Mouse (Mus musculus) midbrain, embryonic 11.5 days (tissue): ENCODE results near the gene Dhh. TPM values are rescaled to one million over a fixed set of nuclear protein-coding genes. Genes with fewer than 3 reads are reported as not detected.

Experiments used
- ATAC-seq: fragments of 200-750 bp; cut with Nextera tagmentation; 2 replicates; pipeline ENCODE4 v1.8.0; 2017; ENCODE audit warnings: moderate TSS enrichment, moderate library complexity; ENCODE audit not compliant: low FRiP score
- DNase-seq: peaks from one replicate; pipeline ENCODE4 v3.0.0; 2015; ENCODE audit warnings: low spot score; ENCODE audit errors: missing footprints
- H3K27ac ChIP-seq: fragments of 300-500 bp; sonication (generic); 2 replicates; pipeline ENCODE4 v1.5.1; 2014; ENCODE audit warnings: low read depth, low read length
- H3K27me3 ChIP-seq: fragments of 300-500 bp; sonication (generic); 2 replicates; pipeline ENCODE4 v1.6.1; 2014; ENCODE audit warnings: mild to moderate bottlenecking, low read length, moderate library complexity, mixed read lengths; ENCODE audit not compliant: control insufficient read depth, insufficient read depth
- H3K36me3 ChIP-seq: fragments of 300-500 bp; sonication (generic); 2 replicates; pipeline ENCODE4 v1.6.1; 2014; ENCODE audit warnings: mild to moderate bottlenecking, low read length, moderate library complexity, mixed read lengths; ENCODE audit not compliant: control insufficient read depth, insufficient read depth
- H3K4me1 ChIP-seq: fragments of 300-500 bp; sonication (generic); 2 replicates; pipeline ENCODE4 v1.6.1; 2014; ENCODE audit warnings: low read length; ENCODE audit not compliant: control insufficient read depth, insufficient read depth
- H3K4me2 ChIP-seq: fragments of 300-500 bp; sonication (generic); 2 replicates; pipeline ENCODE4 v1.6.1; 2014; ENCODE audit warnings: mild to moderate bottlenecking, moderate library complexity
- H3K4me3 ChIP-seq: fragments of 300-500 bp; sonication (generic); 2 replicates; pipeline ENCODE4 v1.5.1; 2014; ENCODE audit warnings: low read depth, low read length
- H3K9ac ChIP-seq: fragments of 300-500 bp; sonication (generic); 2 replicates; pipeline ENCODE4 v1.6.1; 2014; ENCODE audit warnings: low read length
- H3K9me3 ChIP-seq: fragments of 300-500 bp; sonication (generic); 2 replicates; pipeline ENCODE4 v1.6.1; 2016; ENCODE audit warnings: low read length; ENCODE audit not compliant: control insufficient read depth
- WGBS: fragments of 180-500 bp; shearing (Covaris S2); extraction: QIAGEN DNeasy Blood & Tissue Kit; methylation state at CpG from one replicate; pipeline ENCODE4 v1.1.7; 2014; 5-methylcytosine and 5-hydroxymethylcytosine counted together
- polyA plus RNA-seq: library from polyadenylated mRNA; unstranded; fragments of >200 nt; fragmentation: Nextera tagmentation; extraction: Ambion mirVana; gene quantifications from 2 replicates; pipeline ENCODE4 v1.2.1, GENCODE M21; 2014

Dhh gene
- polyA plus RNA-seq, 1 experiment from 2014 or later = 0.27 TPM

GRCm38 (mm10) chr15:98870179-98871069, 27.9 kb downstream of the Dhh start:
- under 1% methylated on average over 14 of the region's 16 CpGs for WGBS
- Histone ChIP-seq H3K27me3 (no peaks in the 10 kb centered on the region), H3K4me2 (peak overlapping the region; percentile 100), H3K4me1 (peaks cover 32% of the 10 kb centered on the region), H3K9me3 (no peaks in the 10 kb centered on the region), H3K4me3 (peak overlapping the region; percentile 99), H3K9ac (peak overlapping the region; percentile 95), H3K27ac (peak overlapping the region; percentile 93; the same call in 1 of the 2 replicates), H3K36me3 (peaks cover 7% of the 10 kb centered on the region; the same call in 1 of the 2 replicates)
- ATAC-seq = no peak
- peak; percentile 94 for DNase-seq

- H3K27me3 ChIP-seq = no peaks in the 10 kb centered on the region
- ATAC-seq (no peak), DNase-seq (peak; percentile 89)
- peak overlapping the region; percentile 95 for H3K9ac ChIP-seq
- 13% methylated on average over 8 of the region's 8 CpGs for WGBS
- H3K27ac ChIP-seq = no peak overlapping the region; the same call in 1 of the 2 replicates
- peak overlapping the region; percentile 99 for H3K4me3 ChIP-seq
- H3K4me1 ChIP-seq = peaks cover 32% of the 10 kb centered on the region
- no peaks in the 10 kb centered on the region for H3K9me3 ChIP-seq
- peak overlapping the region; percentile 100 for H3K4me2 ChIP-seq
- peaks cover 11% of the 10 kb centered on the region for H3K36me3 ChIP-seq
These were observed 28.8 kb downstream of the Dhh start for GRCm38 (mm10) chr15:98869342-98870178.

GRCm38 (mm10) chr15:98868346-98869063, 29.8 kb downstream of the Dhh start:
- peak overlapping the region; percentile 95 for H3K9ac ChIP-seq
- no peak for DNase-seq
- no peak overlapping the region for H3K27ac ChIP-seq
- H3K9me3 ChIP-seq = no peaks in the 10 kb centered on the region
- H3K4me2 ChIP-seq = peak overlapping the region; percentile 100
- peaks cover 21% of the 10 kb centered on the region for H3K36me3 ChIP-seq
- WGBS = 40% methylated on average over 11 of the region's 11 CpGs
- H3K27me3 ChIP-seq = no peaks in the 10 kb centered on the region
- no peak for ATAC-seq
- H3K4me1 ChIP-seq = peaks cover 32% of the 10 kb centered on the region
- H3K4me3 ChIP-seq = peak overlapping the region; percentile 99

- ATAC-seq (no peak), DNase-seq (no peak)
- Histone ChIP-seq H3K27ac (no peak overlapping the region), H3K4me3 (no peak overlapping the region), H3K36me3 (peaks cover 32% of the 10 kb centered on the region), H3K4me2 (no peak overlapping the region), H3K27me3 (no peaks in the 10 kb centered on the region), H3K9ac (no peak overlapping the region), H3K9me3 (no peaks in the 10 kb centered on the region), H3K4me1 (peaks cover 28% of the 10 kb centered on the region)
- 82% methylated on average over 6 of the region's 6 CpGs for WGBS
These were observed 31.0 kb downstream of the Dhh start for GRCm38 (mm10) chr15:98867321-98867720.

GRCm38 (mm10) chr15:98866501-98866900, 31.8 kb downstream of the Dhh start:
- ATAC-seq (no peak), DNase-seq (no peak)
- 87% methylated on average over 5 of the region's 5 CpGs for WGBS
- H3K27me3 ChIP-seq = no peaks in the 10 kb centered on the region
- H3K4me3 ChIP-seq = no peak overlapping the region
- no peak overlapping the region for H3K9ac ChIP-seq
- H3K9me3 ChIP-seq = no peaks in the 10 kb centered on the region
- no peak overlapping the region for H3K27ac ChIP-seq
- H3K36me3 ChIP-seq = peaks cover 40% of the 10 kb centered on the region
- no peak overlapping the region for H3K4me2 ChIP-seq
- peaks cover 28% of the 10 kb centered on the region for H3K4me1 ChIP-seq

- DNase-seq = no peak
- H3K4me1 ChIP-seq = peaks cover 28% of the 10 kb centered on the region
- peaks cover 47% of the 10 kb centered on the region for H3K36me3 ChIP-seq
- 96% methylated on average over 8 of the region's 8 CpGs for WGBS
- H3K9me3 ChIP-seq = no peaks in the 10 kb centered on the region
- no peak overlapping the region for H3K9ac ChIP-seq
- no peak overlapping the region for H3K4me2 ChIP-seq
- ATAC-seq = no peak
- H3K27ac ChIP-seq = no peak overlapping the region
- no peak overlapping the region for H3K4me3 ChIP-seq
- no peaks in the 10 kb centered on the region for H3K27me3 ChIP-seq
These were observed 32.6 kb downstream of the Dhh start for GRCm38 (mm10) chr15:98865771-98866170.

- no peak for DNase-seq
- Histone ChIP-seq H3K4me3 (no peak overlapping the region), H3K4me2 (no peak overlapping the region), H3K27me3 (no peaks in the 10 kb centered on the region), H3K36me3 (peaks cover 53% of the 10 kb centered on the region), H3K9ac (no peak overlapping the region), H3K9me3 (no peaks in the 10 kb centered on the region), H3K4me1 (peaks cover 23% of the 10 kb centered on the region), H3K27ac (no peak overlapping the region)
- 91% methylated on average over 6 of the region's 6 CpGs for WGBS
- no peak for ATAC-seq
These were observed 33.4 kb downstream of the Dhh start for GRCm38 (mm10) chr15:98864951-98865350.

- no peak overlapping the region for H3K9ac ChIP-seq
- H3K36me3 ChIP-seq = peaks cover 59% of the 10 kb centered on the region
- ATAC-seq (no peak), DNase-seq (no peak)
- no peak overlapping the region for H3K4me3 ChIP-seq
- no peaks in the 10 kb centered on the region for H3K27me3 ChIP-seq
- peaks cover 8% of the 10 kb centered on the region for H3K4me1 ChIP-seq
- H3K4me2 ChIP-seq = no peak overlapping the region
- no peak overlapping the region for H3K27ac ChIP-seq
- H3K9me3 ChIP-seq = no peaks in the 10 kb centered on the region
- 92% methylated on average over 12 of the region's 12 CpGs for WGBS
These were observed 34.8 kb downstream of the Dhh start for GRCm38 (mm10) chr15:98863451-98863958.
